Mouse (Mus musculus): ENCODE data around the gene Repin1. TPM values are rescaled to one million over a fixed set of nuclear protein-coding genes. Genes with fewer than 3 reads are reported as not detected.

The Repin1 gene
- polyA plus RNA-seq, 1 experiment from 2014 or later: 34.1 TPM

DNA sequence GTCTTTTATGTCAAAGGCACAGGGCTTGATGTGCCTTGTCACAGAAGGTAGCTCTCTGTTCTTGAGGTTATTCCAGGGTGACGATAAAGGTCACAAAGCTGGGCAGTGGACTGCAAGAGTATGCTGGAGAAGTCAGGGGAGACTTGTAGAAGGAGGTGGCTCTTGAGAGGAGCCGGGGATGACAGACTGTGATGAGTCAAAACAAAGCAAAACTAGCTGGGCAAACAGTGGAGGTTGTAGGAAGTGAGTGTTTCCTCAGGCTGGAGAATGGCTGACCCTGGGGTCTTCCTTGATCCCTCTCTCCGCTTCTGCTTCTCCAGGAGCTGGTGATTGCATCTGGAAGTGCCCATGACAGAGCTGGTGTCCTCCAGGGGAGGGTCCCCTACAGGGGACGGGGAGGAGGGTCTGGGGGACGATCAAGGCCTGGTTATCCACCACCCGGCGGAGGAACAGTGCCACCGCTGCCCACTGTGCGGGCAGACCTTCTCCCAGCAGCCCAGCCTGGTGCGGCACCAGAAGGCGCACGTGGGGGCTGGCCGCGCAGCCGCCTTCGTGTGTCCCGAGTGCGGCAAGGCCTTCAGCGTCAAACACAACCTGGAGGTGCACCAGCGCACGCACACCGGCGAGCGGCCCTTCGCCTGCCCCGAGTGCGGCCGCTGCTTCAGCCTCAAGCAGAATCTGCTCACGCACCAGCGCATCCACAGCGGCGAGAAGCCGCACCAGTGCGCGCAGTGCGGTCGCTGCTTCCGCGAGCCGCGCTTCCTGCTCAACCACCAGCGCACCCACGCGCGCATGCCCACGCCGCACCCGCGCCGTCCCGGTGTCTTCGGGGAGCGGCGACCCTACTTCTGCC lies 35.4 kb downstream of the Repin1 start:
- H3K9me3 ChIP-seq: no peaks in the 10 kb centered on the region
- H3K4me2 ChIP-seq (replicated peaks): peak overlapping the region; percentile 88
- H3K4me1 ChIP-seq: peaks cover 23% of the 10 kb centered on the region
- H3K27ac ChIP-seq: no peak overlapping the region
- 7% methylated on average over 54 of the region's 54 CpGs for WGBS
- H3K4me3 ChIP-seq: peak overlapping the region; percentile 49
- no peaks in the 10 kb centered on the region for H3K36me3 ChIP-seq
- ATAC-seq (ENCODE audit: low FRiP score, low read depth): no peak
- peaks cover 68% of the 10 kb centered on the region for H3K27me3 ChIP-seq
- H3K9ac ChIP-seq: peak overlapping the region; percentile 63

DNA sequence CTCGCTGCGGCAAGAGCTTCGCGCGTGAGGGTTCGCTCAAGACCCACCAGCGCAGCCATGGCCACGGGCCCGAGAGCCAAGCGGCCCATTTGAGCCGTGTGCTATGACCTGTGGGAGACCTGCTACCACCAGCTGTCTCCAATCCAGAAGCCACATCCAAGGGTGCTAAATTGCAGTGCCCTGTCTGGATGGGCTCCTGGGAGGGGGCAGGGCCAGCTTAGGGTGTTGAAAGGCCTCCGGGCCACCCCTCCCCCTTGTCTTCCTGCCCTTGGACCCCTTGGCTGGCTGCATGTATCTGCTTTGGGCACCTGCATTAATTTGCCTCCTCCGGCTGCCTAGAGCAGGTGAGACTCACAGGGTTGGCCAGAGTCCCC lies 36.0 kb downstream of the Repin1 start:
- Histone ChIP-seq H3K4me2 (replicated peaks) (peak overlapping the region; percentile 88), H3K36me3 (no peaks in the 10 kb centered on the region), H3K9me3 (no peaks in the 10 kb centered on the region), H3K4me1 (peaks cover 23% of the 10 kb centered on the region), H3K4me3 (peak overlapping the region; percentile 49), H3K9ac (peak overlapping the region; percentile 63), H3K27me3 (peaks cover 68% of the 10 kb centered on the region), H3K27ac (no peak overlapping the region)
- WGBS: 14% methylated on average over 13 of the region's 13 CpGs
- ATAC-seq (ENCODE audit: low FRiP score, low read depth): no peak

DNA sequence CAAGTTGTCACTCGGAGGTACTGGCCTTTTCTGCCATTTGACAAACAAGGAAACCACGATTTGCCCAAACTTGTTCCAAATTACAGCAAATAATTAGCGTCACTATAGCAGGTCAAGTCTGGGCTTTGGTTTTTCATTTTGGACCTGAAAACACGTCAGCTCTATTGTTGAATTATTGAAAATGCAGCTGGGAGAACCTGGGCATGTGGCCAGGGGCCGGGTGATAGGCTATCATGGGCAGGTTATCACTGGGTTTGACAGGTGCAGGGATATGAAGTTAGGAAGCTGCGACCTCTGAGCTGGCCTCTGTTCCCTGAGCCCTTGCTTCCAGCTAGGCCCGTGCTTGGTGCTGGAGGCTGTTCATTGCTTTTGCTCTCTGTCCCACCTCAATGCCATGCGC lies 37.1 kb downstream of the Repin1 start:
- Histone ChIP-seq H3K36me3 (no peaks in the 10 kb centered on the region), H3K4me2 (replicated peaks) (no peak overlapping the region), H3K27me3 (peaks cover 59% of the 10 kb centered on the region), H3K27ac (no peak overlapping the region), H3K4me3 (no peak overlapping the region), H3K9me3 (no peaks in the 10 kb centered on the region), H3K9ac (no peak overlapping the region), H3K4me1 (peaks cover 23% of the 10 kb centered on the region)
- WGBS: 85% methylated on average over 8 of the region's 8 CpGs
- ATAC-seq (ENCODE audit: low FRiP score, low read depth): no peak

DNA sequence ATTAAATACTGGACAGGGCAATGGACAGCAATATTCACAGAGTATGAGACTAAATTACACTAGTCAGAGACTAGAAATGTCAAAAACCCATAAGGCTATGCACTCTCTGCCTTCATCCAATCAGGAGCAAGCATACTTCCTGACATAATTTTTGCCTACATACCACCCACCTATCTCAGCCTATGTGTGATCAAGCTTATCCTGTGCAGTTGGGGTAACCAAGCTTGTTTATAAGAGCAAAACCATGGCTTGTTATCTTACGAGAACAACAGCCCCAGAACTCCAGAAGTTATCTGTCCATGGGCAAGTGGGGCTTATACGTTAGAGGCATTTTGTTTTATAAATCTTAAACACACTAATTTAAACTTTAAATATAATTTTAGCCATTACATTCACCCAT lies 41.4 kb downstream of the Repin1 start:
- no peaks in the 10 kb centered on the region for H3K4me1 ChIP-seq
- H3K9ac ChIP-seq: no peak overlapping the region
- peaks cover 17% of the 10 kb centered on the region for H3K27me3 ChIP-seq
- no peak overlapping the region for H3K4me3 ChIP-seq
- H3K27ac ChIP-seq: no peak overlapping the region
- no peaks in the 10 kb centered on the region for H3K36me3 ChIP-seq
- no peak overlapping the region for H3K4me2 ChIP-seq (replicated peaks)
- WGBS: 83% methylated on average over 2 of the region's 2 CpGs
- H3K9me3 ChIP-seq: no peaks in the 10 kb centered on the region
- ATAC-seq (ENCODE audit: low FRiP score, low read depth): no peak

DNA sequence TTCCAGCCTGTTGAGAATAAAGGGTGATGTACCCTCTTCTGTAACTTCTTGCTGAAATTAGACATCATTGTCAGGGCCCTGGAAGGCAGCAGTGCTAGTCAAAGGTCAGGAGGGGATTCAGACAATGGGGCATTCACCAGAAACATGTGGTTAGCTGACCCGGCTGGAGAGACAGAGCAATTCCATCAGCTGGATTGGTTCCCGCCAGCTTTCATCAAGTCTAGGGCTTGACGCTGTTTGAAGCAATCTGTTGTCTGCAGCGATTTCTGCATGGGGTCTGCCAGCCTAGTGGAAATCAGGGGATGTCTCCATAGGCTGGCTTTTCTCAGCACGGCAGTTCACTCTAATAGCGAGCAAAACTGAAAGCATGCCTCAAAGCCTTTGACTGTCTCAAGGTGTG lies 42.8 kb downstream of the Repin1 start:
- peaks cover 3% of the 10 kb centered on the region; the same call in 1 of the 2 replicates for H3K27me3 ChIP-seq
- no peaks in the 10 kb centered on the region for H3K36me3 ChIP-seq
- no peak overlapping the region for H3K9ac ChIP-seq
- H3K27ac ChIP-seq: no peak overlapping the region
- WGBS: 67% methylated on average over 6 of the region's 6 CpGs
- no peak for ATAC-seq (ENCODE audit: low FRiP score, low read depth)
- H3K4me2 ChIP-seq (replicated peaks): no peak overlapping the region
- no peaks in the 10 kb centered on the region for H3K4me1 ChIP-seq
- H3K4me3 ChIP-seq: no peak overlapping the region
- no peaks in the 10 kb centered on the region for H3K9me3 ChIP-seq

DNA sequence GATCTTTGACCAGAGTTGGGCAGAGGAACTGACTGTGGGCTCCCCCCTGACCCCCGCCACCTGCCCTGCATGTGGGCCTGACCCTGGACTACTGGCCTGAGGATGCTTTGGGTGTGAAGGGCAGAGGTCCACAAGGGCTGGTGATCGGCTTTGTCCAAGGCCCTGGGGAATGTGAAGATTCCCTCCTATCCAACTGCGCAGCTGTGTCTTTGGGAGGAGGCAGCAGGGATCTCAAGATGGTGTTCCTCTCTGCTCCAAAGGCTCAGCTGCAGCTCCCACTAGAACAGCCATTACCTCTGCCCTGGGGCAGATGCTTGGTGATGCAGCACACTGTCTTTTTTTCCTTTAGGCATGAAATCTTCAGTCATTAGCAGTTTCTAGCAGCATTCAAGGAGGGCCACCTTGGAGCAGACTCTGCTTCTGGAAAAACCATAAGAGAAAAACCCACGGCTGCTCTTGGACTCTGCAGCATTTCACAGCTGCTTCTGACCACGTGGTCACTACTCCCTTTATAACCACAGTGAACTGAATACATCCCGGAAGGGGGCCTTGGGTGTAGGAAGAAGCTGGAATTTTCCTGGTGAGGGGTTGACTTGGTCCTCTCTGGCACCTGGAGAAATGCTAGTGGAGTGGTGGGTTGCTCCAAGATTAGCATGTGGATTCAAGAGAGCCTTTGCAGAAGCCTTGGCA lies 44.3 kb downstream of the Repin1 start:
- Histone ChIP-seq H3K27me3 (no peaks in the 10 kb centered on the region), H3K9me3 (no peaks in the 10 kb centered on the region), H3K4me1 (no peaks in the 10 kb centered on the region), H3K36me3 (no peaks in the 10 kb centered on the region), H3K27ac (no peak overlapping the region), H3K4me2 (replicated peaks) (no peak overlapping the region), H3K4me3 (no peak overlapping the region), H3K9ac (no peak overlapping the region)
- no peak for ATAC-seq (ENCODE audit: low FRiP score, low read depth)
- 59% methylated on average over 6 of the region's 6 CpGs for WGBS

DNA sequence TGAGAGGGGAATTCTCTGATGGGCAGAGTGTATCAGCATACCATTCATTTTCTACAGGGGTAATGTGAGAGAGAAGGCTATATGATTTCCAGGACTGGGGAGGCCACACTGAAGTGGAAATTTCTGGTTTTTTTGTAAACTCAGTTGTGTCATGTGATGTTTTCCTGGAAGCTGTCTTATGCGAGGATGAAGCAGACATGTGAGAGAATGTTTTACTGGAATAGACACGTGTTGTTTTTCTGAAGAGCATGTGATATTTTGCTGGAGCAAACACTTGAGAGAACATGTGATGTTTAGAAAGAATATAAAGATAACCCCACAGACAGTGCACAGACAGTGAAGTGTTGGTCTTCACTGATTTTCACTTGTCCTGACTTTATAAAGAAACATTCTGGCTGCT lies 44.9 kb downstream of the Repin1 start:
- Histone ChIP-seq H3K36me3 (no peaks in the 10 kb centered on the region), H3K4me2 (replicated peaks) (no peak overlapping the region), H3K9ac (no peak overlapping the region), H3K4me1 (no peaks in the 10 kb centered on the region), H3K27ac (no peak overlapping the region), H3K9me3 (no peaks in the 10 kb centered on the region), H3K27me3 (no peaks in the 10 kb centered on the region), H3K4me3 (no peak overlapping the region)
- WGBS: 74% methylated on average over 2 of the region's 2 CpGs
- ATAC-seq (ENCODE audit: low FRiP score, low read depth): no peak

DNA sequence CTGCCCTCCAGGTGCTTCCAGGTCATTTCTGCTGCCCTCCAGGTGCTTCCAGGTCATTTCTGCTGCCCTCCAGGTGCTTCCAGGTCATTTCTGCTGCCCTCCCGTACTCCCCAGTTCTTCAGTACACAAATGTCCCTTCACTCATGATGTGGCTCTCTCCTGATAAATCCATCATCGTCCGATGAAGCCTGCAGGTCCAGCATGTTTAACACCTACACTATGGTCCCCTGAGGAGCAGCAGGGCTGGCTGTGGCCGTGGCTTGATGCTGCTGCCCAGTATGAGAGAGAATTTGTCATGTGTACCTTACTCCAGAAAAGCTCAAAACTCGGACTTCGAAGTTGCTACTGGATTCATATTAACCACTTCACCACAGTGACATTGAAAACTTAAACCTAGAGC lies 47.7 kb downstream of the Repin1 start:
- H3K36me3 ChIP-seq: no peaks in the 10 kb centered on the region
- no peaks in the 10 kb centered on the region for H3K4me1 ChIP-seq
- no peak overlapping the region for H3K9ac ChIP-seq
- no peak overlapping the region for H3K4me3 ChIP-seq
- H3K4me2 ChIP-seq (replicated peaks): no peak overlapping the region
- no peak for ATAC-seq (ENCODE audit: low FRiP score, low read depth)
- WGBS: 75% methylated on average over 6 of the region's 6 CpGs
- no peaks in the 10 kb centered on the region for H3K9me3 ChIP-seq
- no peak overlapping the region for H3K27ac ChIP-seq
- H3K27me3 ChIP-seq: no peaks in the 10 kb centered on the region

DNA sequence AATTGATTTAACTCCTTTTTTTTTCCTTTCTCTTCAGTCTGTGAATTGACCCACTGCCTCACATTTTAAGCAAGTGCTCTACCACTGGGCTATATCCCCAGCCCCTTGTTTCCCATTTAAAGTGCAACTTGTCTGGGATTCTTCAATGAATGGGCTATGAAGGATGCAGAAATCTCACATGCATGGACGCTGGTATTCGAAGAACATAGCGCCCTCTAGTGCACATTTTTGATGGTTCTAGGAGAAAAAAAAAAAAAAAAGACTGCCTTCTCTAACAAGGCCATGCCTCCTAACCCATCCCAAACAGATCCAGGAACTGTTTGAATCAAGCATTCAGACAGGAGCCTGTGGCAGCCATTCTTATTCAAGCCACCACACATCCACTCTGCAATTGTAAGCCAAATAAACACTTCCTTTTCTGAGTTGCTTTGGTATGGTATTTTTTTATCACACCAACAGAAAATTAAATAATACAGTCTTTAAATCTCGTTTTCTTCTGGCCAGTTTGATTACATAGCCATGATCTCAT lies 49.1 kb downstream of the Repin1 start:
- 20% methylated on average over 4 of the region's 4 CpGs for WGBS
- H3K9me3 ChIP-seq: no peaks in the 10 kb centered on the region
- no peak for ATAC-seq (ENCODE audit: low FRiP score, low read depth)
- H3K9ac ChIP-seq: no peak overlapping the region
- no peak overlapping the region for H3K27ac ChIP-seq
- H3K4me1 ChIP-seq: no peaks in the 10 kb centered on the region
- no peaks in the 10 kb centered on the region for H3K27me3 ChIP-seq
- H3K4me3 ChIP-seq: no peak overlapping the region
- H3K36me3 ChIP-seq: no peaks in the 10 kb centered on the region
- H3K4me2 ChIP-seq (replicated peaks): no peak overlapping the region

DNA sequence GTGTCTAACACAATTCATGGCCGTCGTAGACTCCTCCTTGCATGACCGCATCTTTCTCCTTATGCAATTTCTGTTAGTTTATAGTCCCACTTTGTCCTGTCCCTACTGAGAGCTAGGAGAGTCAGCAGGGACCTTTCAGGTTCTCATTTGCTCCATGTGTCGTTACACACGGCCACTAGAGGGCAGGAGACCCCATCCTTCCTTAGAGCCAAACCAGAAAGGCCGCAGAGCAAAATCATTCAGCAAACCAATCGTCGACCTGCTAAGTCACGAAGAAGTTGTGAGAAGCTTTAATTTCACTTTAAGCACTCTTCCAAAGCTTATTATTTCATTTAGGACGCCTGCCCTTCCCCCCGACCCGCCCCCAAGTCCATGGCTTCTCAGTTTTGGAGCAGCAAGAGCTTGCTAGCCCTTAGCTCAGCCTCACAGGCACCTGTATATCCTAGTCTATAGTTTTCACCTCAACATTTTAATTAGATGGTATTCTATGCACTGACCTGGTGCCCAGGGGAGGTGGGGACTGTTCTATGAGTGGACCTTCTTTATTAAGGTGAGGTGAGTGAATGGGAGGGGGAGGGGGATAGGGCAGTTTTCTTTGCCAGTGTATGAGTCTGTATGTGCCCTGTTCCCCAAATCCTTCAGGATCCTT lies 52.1 kb downstream of the Repin1 start:
- Histone ChIP-seq H3K27ac (no peak overlapping the region), H3K9me3 (no peaks in the 10 kb centered on the region), H3K27me3 (no peaks in the 10 kb centered on the region), H3K4me3 (no peak overlapping the region), H3K36me3 (no peaks in the 10 kb centered on the region), H3K4me2 (replicated peaks) (no peak overlapping the region), H3K9ac (no peak overlapping the region), H3K4me1 (no peaks in the 10 kb centered on the region)
- 11% methylated on average over 12 of the region's 12 CpGs for WGBS
- ATAC-seq (ENCODE audit: low FRiP score, low read depth): no peak

DNA sequence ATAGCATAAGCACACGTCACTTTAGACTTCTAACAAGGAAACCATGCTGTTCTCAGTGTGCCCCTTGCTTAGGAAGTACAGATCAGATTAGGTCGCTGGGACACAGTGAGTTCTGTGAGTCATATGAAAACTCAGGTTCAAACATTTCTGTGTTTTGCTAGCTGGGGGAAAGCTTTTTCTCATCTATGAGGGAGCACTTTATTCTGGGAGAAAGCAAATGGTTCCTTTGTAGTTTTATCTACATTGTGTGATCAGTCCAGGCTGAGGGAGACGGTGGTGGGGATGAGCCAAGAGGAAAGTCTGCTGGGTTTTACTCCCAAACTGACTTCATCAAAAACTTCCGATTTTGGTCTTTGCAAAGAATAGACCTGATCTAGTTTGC lies 52.6 kb downstream of the Repin1 start:
- ATAC-seq (ENCODE audit: low FRiP score, low read depth): no peak

DNA sequence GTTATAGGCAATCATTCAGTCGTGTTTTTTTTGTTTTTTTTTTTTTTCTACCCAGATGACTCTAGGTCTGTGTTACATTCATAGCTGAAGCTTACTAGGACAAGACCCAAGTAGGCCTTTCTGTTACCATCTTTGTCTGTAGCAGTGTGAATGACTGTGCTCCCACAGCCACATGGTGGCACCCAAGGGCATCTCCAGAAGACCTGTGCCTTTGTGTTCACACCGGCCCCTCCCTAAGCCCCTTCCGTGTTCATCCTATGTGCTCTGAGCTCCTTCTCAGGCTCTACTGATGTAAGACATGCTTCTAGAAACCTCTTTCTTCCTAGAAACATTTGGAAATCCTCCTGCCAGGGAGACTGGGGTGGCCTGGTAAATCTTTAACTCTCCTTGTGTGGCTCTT lies 53.3 kb downstream of the Repin1 start, which contains the start of gene Gimap8:
Gimap8 (plus strand) TSS at position 240 of the 400 bp plus-strand sequence.
- ATAC-seq (ENCODE audit: low FRiP score, low read depth): no peak
- H3K4me2 ChIP-seq (replicated peaks): no peak within 1 kb of the TSS
- no peak within 1 kb of the TSS for H3K9ac ChIP-seq
- no peaks in the 10 kb centered on the region for H3K9me3 ChIP-seq
- 44% methylated on average over 3 of the region's 3 CpGs for WGBS
- no peaks in the 10 kb centered on the region for H3K36me3 ChIP-seq
- no peak within 1 kb of the TSS for H3K27ac ChIP-seq
- no peaks in the 10 kb centered on the region for H3K27me3 ChIP-seq
- no peaks in the 10 kb centered on the region for H3K4me1 ChIP-seq
- H3K4me3 ChIP-seq: no peak within 1 kb of the TSS

More for the DNA sequence above, 52.6 kb downstream of the Repin1 start:
- Histone ChIP-seq H3K27ac (no peak overlapping the region), H3K36me3 (no peaks in the 10 kb centered on the region), H3K4me3 (no peak overlapping the region), H3K4me2 (replicated peaks) (no peak overlapping the region), H3K9ac (no peak overlapping the region), H3K9me3 (no peaks in the 10 kb centered on the region), H3K4me1 (no peaks in the 10 kb centered on the region), H3K27me3 (no peaks in the 10 kb centered on the region)
- 84% methylated on average over 4 of the region's 4 CpGs for WGBS
